Mouse (Mus musculus): Measurements from ENCODE around the gene Golm1. TPM values are rescaled to one million over a fixed set of nuclear protein-coding genes. Genes with fewer than 3 reads are reported as not detected.

The Golm1 gene
- polyA plus RNA-seq, 1 experiment from 2014 or later = 87.9 TPM

DNA sequence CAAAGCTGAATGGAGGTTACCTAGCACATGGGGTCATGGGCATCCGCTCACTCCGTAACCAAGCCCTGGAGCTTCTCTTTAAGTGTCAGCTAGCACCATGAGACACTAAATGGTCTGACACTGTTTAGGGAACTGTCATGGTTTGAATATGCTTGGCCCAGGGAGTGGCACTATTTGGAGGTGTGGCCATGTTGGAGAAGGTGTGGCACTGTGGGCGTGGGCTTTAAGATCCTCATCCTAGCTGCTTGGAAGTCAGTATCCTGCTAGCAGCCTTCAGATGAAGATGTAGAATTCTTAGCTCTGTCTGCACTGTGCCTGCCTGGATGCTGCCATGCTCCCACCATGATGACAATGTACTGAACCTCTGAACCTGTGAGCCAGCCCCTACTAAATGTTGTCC, 15.2 kb downstream of the Golm1 start:
- ATAC-seq (replicated peaks; ENCODE audit: low FRiP score) (no peak), DNase-seq (ENCODE audit: low spot score) (no peak)
- H3K4me2 ChIP-seq = no peak overlapping the region
- H3K9ac ChIP-seq (ENCODE audit: low read depth, low read length) = no peak overlapping the region
- WGBS = 88% methylated on average over 3 of the region's 3 CpGs
- H3K27ac ChIP-seq (ENCODE audit: low read depth, low read length) = no peak overlapping the region
- H3K4me1 ChIP-seq (replicated peaks; ENCODE audit: control insufficient read depth, insufficient read depth, low read length) = no peaks in the 10 kb centered on the region; the same call in 1 of the 2 replicates
- peaks cover 53% of the 10 kb centered on the region for H3K36me3 ChIP-seq (ENCODE audit: control insufficient read depth, insufficient read depth, low read length)
- no peaks in the 10 kb centered on the region for H3K9me3 ChIP-seq (ENCODE audit: control insufficient read depth, low read length)
- no peak overlapping the region for H3K4me3 ChIP-seq (ENCODE audit: low read depth, low read length)
- no peaks in the 10 kb centered on the region for H3K27me3 ChIP-seq (replicated peaks; ENCODE audit: control insufficient read depth, insufficient read depth, low read length)

DNA sequence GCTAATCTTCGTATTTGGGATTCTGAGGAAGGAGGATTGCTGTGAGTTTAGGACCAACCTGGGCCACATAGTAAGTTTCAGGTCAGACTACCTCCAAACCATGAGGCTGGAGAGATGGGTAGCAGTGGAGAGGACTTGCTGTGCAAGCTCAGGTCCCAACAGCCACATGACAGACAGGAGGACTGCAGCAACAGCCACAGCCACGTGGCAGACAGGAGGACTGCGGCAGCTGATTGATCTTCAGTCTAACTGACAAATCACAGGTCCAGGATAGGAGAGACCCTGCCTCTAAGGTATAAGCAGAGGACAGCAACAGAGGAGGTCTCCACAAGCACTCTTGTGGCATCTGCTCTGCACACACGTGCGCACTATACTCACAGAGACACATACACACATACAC, 17.8 kb downstream of the Golm1 start:
- no peak overlapping the region for H3K4me2 ChIP-seq
- H3K27ac ChIP-seq (ENCODE audit: low read depth, low read length) = no peak overlapping the region
- WGBS = 80% methylated on average over 5 of the region's 5 CpGs
- no peak overlapping the region for H3K4me3 ChIP-seq (ENCODE audit: low read depth, low read length)
- DNase-seq (ENCODE audit: low spot score) (no peak), ATAC-seq (replicated peaks; ENCODE audit: low FRiP score) (no peak)
- peaks cover 32% of the 10 kb centered on the region for H3K36me3 ChIP-seq (ENCODE audit: control insufficient read depth, insufficient read depth, low read length)
- H3K9ac ChIP-seq (ENCODE audit: low read depth, low read length) = no peak overlapping the region
- H3K9me3 ChIP-seq (ENCODE audit: control insufficient read depth, low read length) = no peaks in the 10 kb centered on the region
- H3K27me3 ChIP-seq (replicated peaks; ENCODE audit: control insufficient read depth, insufficient read depth, low read length) = no peaks in the 10 kb centered on the region
- H3K4me1 ChIP-seq (replicated peaks; ENCODE audit: control insufficient read depth, insufficient read depth, low read length) = peaks cover 3% of the 10 kb centered on the region; the same call in 1 of the 2 replicates

DNA sequence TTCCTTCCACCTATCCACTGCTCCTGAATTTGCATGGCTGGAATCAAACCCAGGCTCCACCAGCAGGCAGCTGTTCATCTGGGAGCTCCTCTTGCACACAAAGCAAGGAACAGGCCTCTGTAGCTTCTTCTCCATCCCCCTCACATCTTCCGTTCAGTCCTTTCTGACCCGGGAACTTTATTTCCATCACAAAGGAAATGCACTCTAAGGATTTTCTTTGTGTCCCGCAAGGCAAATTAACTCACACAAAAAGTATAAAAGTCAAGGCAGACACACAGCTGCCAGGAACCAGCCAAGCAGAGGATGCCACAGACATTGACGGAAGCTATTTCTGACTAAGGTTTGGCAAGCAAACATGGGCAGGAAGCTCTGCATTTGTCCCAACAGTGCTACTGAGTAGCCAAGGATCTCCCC, 18.6 kb downstream of the Golm1 start:
- no peak for DNase-seq (ENCODE audit: low spot score)
- Histone ChIP-seq H3K4me2 (no peak overlapping the region), H3K27ac (ENCODE audit: low read depth, low read length) (peak overlapping the region; percentile 3), H3K9ac (ENCODE audit: low read depth, low read length) (no peak overlapping the region), H3K36me3 (ENCODE audit: control insufficient read depth, insufficient read depth, low read length) (peaks cover 26% of the 10 kb centered on the region; the same call in 1 of the 2 replicates), H3K9me3 (ENCODE audit: control insufficient read depth, low read length) (no peaks in the 10 kb centered on the region), H3K4me3 (ENCODE audit: low read depth, low read length) (no peak overlapping the region), H3K4me1 (replicated peaks; ENCODE audit: control insufficient read depth, insufficient read depth, low read length) (peaks cover 3% of the 10 kb centered on the region; the same call in 1 of the 2 replicates), H3K27me3 (replicated peaks; ENCODE audit: control insufficient read depth, insufficient read depth, low read length) (no peaks in the 10 kb centered on the region)
- WGBS = 70% methylated on average over 4 of the region's 4 CpGs
- no peak for ATAC-seq (replicated peaks; ENCODE audit: low FRiP score)

DNA sequence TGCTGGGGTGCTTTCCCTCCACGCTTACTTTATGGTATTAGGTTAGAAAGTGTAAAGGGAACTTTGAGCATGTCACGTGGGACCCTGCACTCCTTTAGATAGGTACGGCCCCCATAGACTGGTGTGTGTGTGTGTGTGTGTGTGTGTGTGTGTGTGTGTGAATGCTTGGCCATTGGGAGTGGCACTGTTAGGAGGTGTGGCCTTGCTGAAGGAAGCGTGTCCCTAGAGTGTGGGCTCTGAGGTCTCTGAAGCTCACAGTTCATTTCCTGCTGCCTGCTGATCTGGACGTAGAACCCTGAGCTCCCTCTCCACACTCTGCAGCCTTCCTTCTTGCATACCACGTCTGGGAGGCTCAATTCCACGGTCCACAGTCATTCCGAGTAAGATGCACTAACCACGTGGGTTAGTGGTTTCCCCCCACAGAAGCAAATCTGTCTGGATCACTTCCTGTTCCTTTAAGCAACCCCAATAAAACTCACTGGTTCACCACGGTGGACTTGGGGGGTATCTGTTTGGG, 19.2 kb downstream of the Golm1 start:
- H3K27ac ChIP-seq (ENCODE audit: low read depth, low read length) = peak overlapping the region; percentile 3; the same call in 1 of the 2 replicates
- H3K4me1 ChIP-seq (replicated peaks; ENCODE audit: control insufficient read depth, insufficient read depth, low read length) = peaks cover 3% of the 10 kb centered on the region; the same call in 1 of the 2 replicates
- H3K36me3 ChIP-seq (ENCODE audit: control insufficient read depth, insufficient read depth, low read length) = peaks cover 26% of the 10 kb centered on the region; the same call in 1 of the 2 replicates
- H3K4me3 ChIP-seq (ENCODE audit: low read depth, low read length) = no peak overlapping the region
- no peak overlapping the region for H3K4me2 ChIP-seq
- H3K9ac ChIP-seq (ENCODE audit: low read depth, low read length) = no peak overlapping the region
- no peaks in the 10 kb centered on the region for H3K9me3 ChIP-seq (ENCODE audit: control insufficient read depth, low read length)
- ATAC-seq (replicated peaks; ENCODE audit: low FRiP score) = peak; percentile 21
- no peaks in the 10 kb centered on the region for H3K27me3 ChIP-seq (replicated peaks; ENCODE audit: control insufficient read depth, insufficient read depth, low read length)
- WGBS = 57% methylated on average over 10 of the region's 10 CpGs
- no peak for DNase-seq (ENCODE audit: low spot score)

DNA sequence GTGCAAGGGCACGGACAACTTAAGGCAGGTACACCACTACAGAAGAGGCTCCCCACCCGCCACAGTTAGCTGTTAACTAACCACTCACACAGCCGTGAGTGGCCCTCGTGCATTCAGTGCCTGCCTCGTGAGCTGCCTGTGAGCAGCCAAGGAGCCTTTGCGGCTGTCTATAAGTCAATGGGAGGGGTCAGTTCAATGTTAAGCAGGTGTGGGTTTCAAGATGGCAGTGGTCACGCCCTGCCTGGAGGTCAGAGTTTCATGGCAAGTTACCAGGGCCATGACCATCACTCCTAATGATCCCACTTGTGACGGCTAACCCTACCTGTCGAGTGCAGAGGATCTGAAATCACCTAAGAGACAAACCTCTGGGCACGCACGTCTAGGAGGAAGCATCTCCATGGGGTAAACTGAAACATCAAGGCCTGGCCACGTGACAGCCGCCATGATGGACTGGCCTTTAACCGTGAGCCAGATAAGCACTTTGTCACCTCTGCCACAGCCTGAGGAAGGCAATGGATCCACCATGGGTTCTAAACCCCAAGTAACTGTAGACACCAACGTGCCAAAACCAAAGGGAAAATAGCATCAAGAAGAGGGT, 19.8 kb downstream of the Golm1 start:
- ATAC-seq (replicated peaks; ENCODE audit: low FRiP score) (no peak), DNase-seq (ENCODE audit: low spot score) (no peak)
- Histone ChIP-seq H3K9me3 (ENCODE audit: control insufficient read depth, low read length) (no peaks in the 10 kb centered on the region), H3K27ac (ENCODE audit: low read depth, low read length) (no peak overlapping the region), H3K4me1 (replicated peaks; ENCODE audit: control insufficient read depth, insufficient read depth, low read length) (peaks cover 3% of the 10 kb centered on the region; the same call in 1 of the 2 replicates), H3K36me3 (ENCODE audit: control insufficient read depth, insufficient read depth, low read length) (peaks cover 23% of the 10 kb centered on the region; the same call in 1 of the 2 replicates), H3K9ac (ENCODE audit: low read depth, low read length) (no peak overlapping the region), H3K4me3 (ENCODE audit: low read depth, low read length) (no peak overlapping the region), H3K27me3 (replicated peaks; ENCODE audit: control insufficient read depth, insufficient read depth, low read length) (no peaks in the 10 kb centered on the region), H3K4me2 (no peak overlapping the region)
- WGBS = 89% methylated on average over 15 of the region's 15 CpGs

DNA sequence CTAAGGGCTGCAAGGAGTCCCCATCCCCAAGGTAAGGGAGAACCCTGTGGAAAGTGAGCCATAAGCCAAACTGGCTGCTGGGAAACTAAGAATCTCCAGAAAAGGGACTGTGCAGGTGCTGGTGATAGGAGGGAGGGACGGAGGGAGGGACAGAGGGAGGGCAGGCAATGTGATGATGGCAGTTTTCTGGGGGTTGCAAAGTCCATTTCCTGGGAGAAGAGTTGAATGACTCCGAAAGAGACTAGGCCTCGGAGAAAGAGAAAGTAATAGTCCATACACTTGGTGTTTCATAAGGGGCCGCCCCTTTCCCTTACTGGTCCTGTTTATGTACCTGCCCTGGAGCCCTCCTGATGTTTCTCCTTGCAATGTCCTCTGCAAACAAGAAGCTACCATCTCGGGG, 21.1 kb downstream of the Golm1 start:
- no peaks in the 10 kb centered on the region for H3K9me3 ChIP-seq (ENCODE audit: control insufficient read depth, low read length)
- no peak overlapping the region for H3K27ac ChIP-seq (ENCODE audit: low read depth, low read length)
- H3K27me3 ChIP-seq (replicated peaks; ENCODE audit: control insufficient read depth, insufficient read depth, low read length) = no peaks in the 10 kb centered on the region
- 84% methylated on average over 5 of the region's 5 CpGs for WGBS
- H3K4me2 ChIP-seq = no peak overlapping the region
- DNase-seq (ENCODE audit: low spot score) (no peak), ATAC-seq (replicated peaks; ENCODE audit: low FRiP score) (no peak)
- H3K4me1 ChIP-seq (replicated peaks; ENCODE audit: control insufficient read depth, insufficient read depth, low read length) = peaks cover 3% of the 10 kb centered on the region; the same call in 1 of the 2 replicates
- peaks cover 23% of the 10 kb centered on the region; the same call in 1 of the 2 replicates for H3K36me3 ChIP-seq (ENCODE audit: control insufficient read depth, insufficient read depth, low read length)
- H3K9ac ChIP-seq (ENCODE audit: low read depth, low read length) = no peak overlapping the region
- no peak overlapping the region for H3K4me3 ChIP-seq (ENCODE audit: low read depth, low read length)

DNA sequence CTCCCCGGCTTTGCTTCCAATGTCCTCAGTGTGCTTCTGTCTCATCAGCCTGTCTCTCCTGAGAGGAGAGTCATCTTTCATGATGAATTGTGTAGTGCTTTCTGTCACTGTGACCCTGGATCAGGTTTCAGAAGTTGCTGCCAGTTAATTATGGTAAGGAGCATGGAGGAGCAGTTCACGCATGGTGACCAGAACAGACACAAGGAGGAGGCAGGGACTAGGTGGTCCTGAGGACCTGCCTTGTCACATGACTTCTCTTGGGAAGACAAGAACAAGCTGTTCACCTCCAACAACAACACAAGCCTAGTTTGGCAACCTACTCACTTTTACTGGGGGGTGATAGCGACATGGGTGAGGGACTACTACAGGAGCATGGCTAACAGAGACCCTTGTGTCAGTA, 22.5 kb downstream of the Golm1 start:
- 88% methylated on average over 3 of the region's 3 CpGs for WGBS
- H3K4me3 ChIP-seq (ENCODE audit: low read depth, low read length) = no peak overlapping the region
- peaks cover 28% of the 10 kb centered on the region for H3K36me3 ChIP-seq (ENCODE audit: control insufficient read depth, insufficient read depth, low read length)
- ATAC-seq (replicated peaks; ENCODE audit: low FRiP score) (no peak), DNase-seq (ENCODE audit: low spot score) (no peak)
- no peak overlapping the region for H3K27ac ChIP-seq (ENCODE audit: low read depth, low read length)
- H3K27me3 ChIP-seq (replicated peaks; ENCODE audit: control insufficient read depth, insufficient read depth, low read length) = no peaks in the 10 kb centered on the region
- peaks cover 3% of the 10 kb centered on the region; the same call in 1 of the 2 replicates for H3K4me1 ChIP-seq (replicated peaks; ENCODE audit: control insufficient read depth, insufficient read depth, low read length)
- no peaks in the 10 kb centered on the region for H3K9me3 ChIP-seq (ENCODE audit: control insufficient read depth, low read length)
- H3K4me2 ChIP-seq = no peak overlapping the region
- H3K9ac ChIP-seq (ENCODE audit: low read depth, low read length) = no peak overlapping the region

DNA sequence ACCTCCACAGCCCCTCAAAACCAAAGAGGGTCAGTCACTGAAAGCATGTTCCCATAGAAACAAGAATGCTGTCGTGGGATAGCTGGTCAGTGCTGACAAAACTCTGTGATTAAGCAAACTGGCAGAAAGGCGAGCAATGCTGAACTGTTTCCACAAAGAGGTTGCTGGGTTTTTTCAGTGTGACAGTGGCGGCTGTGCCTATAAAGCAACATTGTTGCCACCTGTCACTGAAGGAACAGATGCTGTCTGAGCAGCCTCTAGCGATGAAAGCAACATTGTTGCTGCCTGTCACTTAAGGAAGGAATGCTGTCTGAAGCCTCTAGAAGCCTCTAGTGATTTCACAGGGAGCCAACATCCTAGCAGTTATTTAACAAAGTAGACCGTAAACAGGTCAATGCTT, 23.0 kb downstream of the Golm1 start:
- H3K36me3 ChIP-seq (ENCODE audit: control insufficient read depth, insufficient read depth, low read length) = peaks cover 23% of the 10 kb centered on the region
- 83% methylated on average over 5 of the region's 5 CpGs for WGBS
- H3K9ac ChIP-seq (ENCODE audit: low read depth, low read length) = no peak overlapping the region

DNA sequence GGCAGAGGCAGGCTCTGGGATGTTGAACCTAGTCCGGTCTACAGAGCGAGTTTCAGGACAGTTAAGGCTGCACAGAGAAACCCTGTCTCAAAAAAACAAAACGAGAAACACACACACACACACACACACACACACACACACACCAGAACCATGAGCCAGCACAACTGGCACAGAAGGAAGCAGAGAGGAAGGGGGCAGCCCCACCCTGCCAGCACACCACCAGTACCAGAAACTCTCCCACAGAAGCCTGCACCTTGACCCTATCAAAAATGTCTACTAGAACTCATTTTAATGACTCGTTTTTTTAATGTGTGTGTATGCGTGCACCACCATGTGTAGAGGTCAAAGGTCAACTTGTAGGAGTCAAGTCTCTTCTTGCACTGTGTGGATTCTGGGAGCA, 25.8 kb downstream of the Golm1 start:
- H3K4me1 ChIP-seq (replicated peaks; ENCODE audit: control insufficient read depth, insufficient read depth, low read length) = peaks cover 11% of the 10 kb centered on the region; the same call in 1 of the 2 replicates
- H3K4me3 ChIP-seq (ENCODE audit: low read depth, low read length) = no peak overlapping the region
- H3K27ac ChIP-seq (ENCODE audit: low read depth, low read length) = no peak overlapping the region
- H3K4me2 ChIP-seq = no peak overlapping the region
- DNase-seq (ENCODE audit: low spot score) (no peak), ATAC-seq (replicated peaks; ENCODE audit: low FRiP score) (no peak)
- no peaks in the 10 kb centered on the region for H3K9me3 ChIP-seq (ENCODE audit: control insufficient read depth, low read length)
- H3K27me3 ChIP-seq (replicated peaks; ENCODE audit: control insufficient read depth, insufficient read depth, low read length) = no peaks in the 10 kb centered on the region
- 83% methylated on average over 5 of the region's 5 CpGs for WGBS
- no peak overlapping the region for H3K9ac ChIP-seq (ENCODE audit: low read depth, low read length)
- peaks cover 30% of the 10 kb centered on the region for H3K36me3 ChIP-seq (ENCODE audit: control insufficient read depth, insufficient read depth, low read length)

More for the DNA sequence above, 23.0 kb downstream of the Golm1 start:
- Histone ChIP-seq H3K4me2 (no peak overlapping the region), H3K9me3 (ENCODE audit: control insufficient read depth, low read length) (no peaks in the 10 kb centered on the region), H3K27ac (ENCODE audit: low read depth, low read length) (no peak overlapping the region), H3K27me3 (replicated peaks; ENCODE audit: control insufficient read depth, insufficient read depth, low read length) (no peaks in the 10 kb centered on the region), H3K4me1 (replicated peaks; ENCODE audit: control insufficient read depth, insufficient read depth, low read length) (peaks cover 3% of the 10 kb centered on the region; the same call in 1 of the 2 replicates), H3K4me3 (ENCODE audit: low read depth, low read length) (no peak overlapping the region)
- no peak for ATAC-seq (replicated peaks; ENCODE audit: low FRiP score)
- no peak for DNase-seq (ENCODE audit: low spot score)

All from liver, embryonic 11.5 days (tissue).